Mouse (Mus musculus): ENCODE results near the gene Vopp1.
"Not testable (repeated sequence)": the region's sequence is repeated elsewhere in the genome, so short reads cannot be mapped to it uniquely, and the experiment has no call there.

The Vopp1 gene

GRCm38 (mm10) chr6:57824422-57825258 is at the start of gene Vopp1:
Vopp1 (minus strand) TSS chr6:57825159.
- in situ Hi-C loops (cut with MboI, MseI), result loop anchor here (5.0 to 10.0 kb wide), 2 partner anchors 112 to 1110 kb away; partner anchors contain the start of gene Avl9

GRCm38 (mm10) chr6:57859043-57860042 is 34.4 kb upstream of the Vopp1 start:
- in situ Hi-C loops (cut with MboI, MseI), result no loop called here

- in situ Hi-C loops (cut with MboI, MseI), result not testable (repeated sequence)
Measured at GRCm38 (mm10) chr6:57851177-57851576, 26.2 kb upstream of the Vopp1 start.

GRCm38 (mm10) chr6:57850286-57850685 is 25.3 kb upstream of the Vopp1 start, which contains the start of gene Vmn1r21:
Vmn1r21 (minus strand) TSS chr6:57850343.
- in situ Hi-C loops (cut with MboI, MseI), result no loop called here

GRCm38 (mm10) chr6:57839693-57840408 is 14.9 kb upstream of the Vopp1 start:
- in situ Hi-C loops (cut with MboI, MseI), result no loop called here

- in situ Hi-C loops (cut with MboI, MseI), result loop anchor here (10.0 kb wide), 1 partner anchor 1110 kb away; the partner anchor contains the start of gene Avl9
Measured at GRCm38 (mm10) chr6:57825259-57825715, 328 bp upstream of the Vopp1 start.

- in situ Hi-C loops (cut with MboI, MseI), result loop anchor here (5.0 to 10.0 kb wide), 2 partner anchors 111 to 1109 kb away; partner anchors contain the start of gene Avl9
Measured at GRCm38 (mm10) chr6:57823461-57823860, 1.5 kb downstream of the Vopp1 start.

- in situ Hi-C loops (cut with MboI, MseI), result loop anchor here (5.0 to 10.0 kb wide), 2 partner anchors 111 to 1108 kb away; partner anchors contain the start of gene Avl9
Measured at GRCm38 (mm10) chr6:57822648-57823410, 2.1 kb downstream of the Vopp1 start.

GRCm38 (mm10) chr6:57814436-57814940 is 10.5 kb downstream of the Vopp1 start:
- in situ Hi-C loops (cut with MboI, MseI), result no loop called here

- in situ Hi-C loops (cut with MboI, MseI), result no loop called here
Measured at GRCm38 (mm10) chr6:57811748-57812730, 12.9 kb downstream of the Vopp1 start.

GRCm38 (mm10) chr6:57805218-57806069 is 19.5 kb downstream of the Vopp1 start:
- in situ Hi-C loops (cut with MboI, MseI), result no loop called here

- in situ Hi-C loops (cut with MboI, MseI), result no loop called here
Measured at GRCm38 (mm10) chr6:57803130-57803529, 21.8 kb downstream of the Vopp1 start.

GRCm38 (mm10) chr6:57798986-57799385 is 26.0 kb downstream of the Vopp1 start:
- in situ Hi-C loops (cut with MboI, MseI), result no loop called here

- in situ Hi-C loops (cut with MboI, MseI), result no loop called here
Measured at GRCm38 (mm10) chr6:57796853-57797423, 28.0 kb downstream of the Vopp1 start.

GRCm38 (mm10) chr6:57795835-57796234 is 29.1 kb downstream of the Vopp1 start:
- in situ Hi-C loops (cut with MboI, MseI), result no loop called here

GRCm38 (mm10) chr6:57792821-57793220 is 32.1 kb downstream of the Vopp1 start:
- in situ Hi-C loops (cut with MboI, MseI), result not testable (repeated sequence)

- in situ Hi-C loops (cut with MboI, MseI), result no loop called here
Measured at GRCm38 (mm10) chr6:57790542-57790941, 34.4 kb downstream of the Vopp1 start.

All from regulatory T cell (primary cell).